Mouse (Mus musculus) frontal cortex, postnatal 10 days (tissue): ENCODE data around the gene Slc46a2.

Experiments
- DNase-seq, 2 experiments: peaks; one replicate each; pipeline ENCODE4 v3.0.0; 2022; ENCODE audit warnings: low spot score in 2 of 2, mixed read lengths in 1 of 2

Slc46a2 gene

DNA sequence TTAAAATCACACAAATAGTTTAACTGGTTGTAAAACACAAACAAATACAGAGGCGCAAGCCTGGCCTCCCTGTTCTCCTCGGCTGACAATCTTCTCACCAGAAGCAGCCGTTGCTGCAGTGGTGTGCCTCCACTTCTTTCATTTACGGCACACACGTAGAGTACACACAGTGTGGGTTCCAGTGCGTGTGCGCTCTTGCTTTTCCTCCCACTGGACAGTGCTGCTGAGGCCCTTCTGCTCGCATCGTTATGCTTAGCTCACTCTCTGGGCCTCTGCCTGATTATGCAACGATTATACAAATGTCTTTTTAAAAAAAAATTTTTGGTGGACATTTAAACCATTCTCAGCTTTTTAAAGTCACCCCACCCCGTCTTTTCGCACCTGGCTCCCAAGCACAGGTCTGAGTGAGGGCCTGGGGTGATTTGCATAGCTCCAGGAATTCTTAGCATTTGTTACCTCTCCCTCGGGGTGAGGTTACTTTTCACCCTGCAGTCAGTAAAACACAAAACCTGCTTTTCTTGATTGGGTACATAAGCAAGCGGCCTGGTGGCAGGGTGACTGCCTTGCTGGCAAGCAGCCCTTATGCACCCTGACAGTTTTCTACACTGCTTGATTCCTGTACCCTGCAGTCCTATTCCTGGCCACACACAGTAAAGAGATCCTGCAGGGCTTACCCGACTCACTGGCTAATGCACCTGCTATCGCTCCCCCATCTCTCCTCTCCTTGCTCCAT, 55.0 kb downstream of the Slc46a2 start:
- no peak for DNase-seq
